Mouse (Mus musculus) cerebellum, adult 2 months (tissue): ENCODE data around the gene Lect2. TPM values are rescaled to one million over a fixed set of nuclear protein-coding genes. Genes with fewer than 3 reads are reported as not detected.

ENCODE experiments used
- DNase-seq, 2 experiments: peaks; one replicate each; pipeline ENCODE4 v3.0.0; 2021
- H3K27ac ChIP-seq: fragments of 200-500 bp; 2 replicates; pipeline ENCODE4 v1.5.1; 2012; ENCODE audit warnings: low read length, control low read depth, inconsistent platforms; ENCODE audit not compliant: insufficient read depth
- H3K27me3 ChIP-seq: fragments of 200-500 bp; 2 replicates; pipeline ENCODE4 v1.6.1; 2012; ENCODE audit warnings: inconsistent platforms, mild to moderate bottlenecking, low read length, moderate library complexity; ENCODE audit not compliant: control insufficient read depth, insufficient read depth
- H3K4me1 ChIP-seq: fragments of 200-500 bp; 2 replicates; pipeline ENCODE4 v1.6.1; 2011; ENCODE audit warnings: low read length; ENCODE audit not compliant: control insufficient read depth, insufficient read depth
- H3K4me3 ChIP-seq: fragments of 200-500 bp; replicated peaks from 2 replicates; pipeline ENCODE3; 2011; ENCODE audit warnings: mild to moderate bottlenecking, low read depth, low read length, control low read depth; ENCODE audit not compliant: insufficient read depth
- CTCF ChIP-seq: fragments of 200-500 bp; IDR thresholded peaks from 2 replicates; pipeline ENCODE4 v1.5.1; 2011; ENCODE audit warnings: low read depth, mild to moderate bottlenecking, control low read depth, low read length, moderate library complexity, borderline replicate concordance; ENCODE audit not compliant: insufficient read depth
- POLR2A ChIP-seq: fragments of 200-500 bp; IDR thresholded peaks from 2 replicates; pipeline ENCODE4 v1.6.1; 2011; ENCODE audit warnings: low read length, control low read depth, borderline replicate concordance; ENCODE audit not compliant: insufficient read depth
- WGBS: fragments of 180-500 bp; shearing (Covaris S2); methylation state at CpG from one replicate; pipeline ENCODE4 v1.1.7; 2018; 5-methylcytosine and 5-hydroxymethylcytosine counted together
- polyA plus RNA-seq: library from polyadenylated mRNA; depleted of rRNA; stranded (reverse); fragments of >200 nt; gene quantifications from 2 replicates; pipeline ENCODE4 v1.2.3, GENCODE M21; 2012

Lect2 gene
- polyA plus RNA-seq, 1 experiment = not detected

- no peak for DNase-seq
- Histone ChIP-seq H3K4me1 (no peaks in the 10 kb centered on the region), H3K4me3 (no peak overlapping the region), H3K27me3 (no peaks in the 10 kb centered on the region; the same call in 1 of the 2 replicates), H3K27ac (no peak overlapping the region)
- WGBS = 81% methylated on average over 12 of the region's 12 CpGs
- TF ChIP-seq CTCF (no peak), POLR2A (no peak)
These were observed 11.3 kb downstream of the Lect2 start for GRCm38 (mm10) chr13:56537026-56537425.

GRCm38 (mm10) chr13:56535570-56535969 is 12.7 kb downstream of the Lect2 start:
- WGBS = 74% methylated on average over 5 of the region's 5 CpGs
- no peak for DNase-seq

GRCm38 (mm10) chr13:56534931-56535330 is 13.4 kb downstream of the Lect2 start:
- DNase-seq = no peak
- Histone ChIP-seq H3K4me1 (no peaks in the 10 kb centered on the region), H3K27me3 (no peaks in the 10 kb centered on the region; the same call in 1 of the 2 replicates), H3K4me3 (no peak overlapping the region), H3K27ac (no peak overlapping the region)
- no peak for TF ChIP-seq POLR2A
- no peak for TF ChIP-seq CTCF
- WGBS = 80% methylated on average over 5 of the region's 5 CpGs

More at GRCm38 (mm10) chr13:56535570-56535969, 12.7 kb downstream of the Lect2 start:
- Histone ChIP-seq H3K4me3 (no peak overlapping the region), H3K27me3 (no peaks in the 10 kb centered on the region; the same call in 1 of the 2 replicates), H3K27ac (no peak overlapping the region), H3K4me1 (no peaks in the 10 kb centered on the region)
- TF ChIP-seq POLR2A (no peak), CTCF (no peak)

- Histone ChIP-seq H3K27me3 (no peaks in the 10 kb centered on the region), H3K27ac (no peak overlapping the region), H3K4me3 (no peak overlapping the region), H3K4me1 (no peaks in the 10 kb centered on the region)
- DNase-seq = no peak
- 59% methylated on average over 8 of the region's 8 CpGs for WGBS
- TF ChIP-seq POLR2A (no peak), CTCF (no peak)
These were observed 18.6 kb downstream of the Lect2 start for GRCm38 (mm10) chr13:56529685-56530084.

- Histone ChIP-seq H3K4me1 (no peaks in the 10 kb centered on the region), H3K4me3 (no peak overlapping the region), H3K27ac (no peak overlapping the region), H3K27me3 (no peaks in the 10 kb centered on the region)
- no peak for DNase-seq
- WGBS = 85% methylated on average over 4 of the region's 4 CpGs
- no peak for TF ChIP-seq POLR2A
- TF ChIP-seq CTCF = no peak
These were observed 19.3 kb downstream of the Lect2 start for GRCm38 (mm10) chr13:56529031-56529430.

- WGBS = 87% methylated on average over 11 of the region's 11 CpGs
- TF ChIP-seq CTCF (no peak), POLR2A (no peak)
These were observed 20.0 kb downstream of the Lect2 start for GRCm38 (mm10) chr13:56528281-56528680.

GRCm38 (mm10) chr13:56527846-56528245 is 20.5 kb downstream of the Lect2 start:
- WGBS = 94% methylated on average over 7 of the region's 7 CpGs

More at GRCm38 (mm10) chr13:56528281-56528680, 20.0 kb downstream of the Lect2 start:
- no peaks in the 10 kb centered on the region for H3K27me3 ChIP-seq
- H3K27ac ChIP-seq = no peak overlapping the region
- H3K4me1 ChIP-seq = no peaks in the 10 kb centered on the region
- DNase-seq = no peak
- H3K4me3 ChIP-seq = no peak overlapping the region

GRCm38 (mm10) chr13:56526871-56527270 is 21.4 kb downstream of the Lect2 start:
- Histone ChIP-seq H3K4me3 (no peak overlapping the region), H3K4me1 (no peaks in the 10 kb centered on the region), H3K27me3 (no peaks in the 10 kb centered on the region), H3K27ac (no peak overlapping the region)
- WGBS = 87% methylated on average over 12 of the region's 12 CpGs
- no peak for DNase-seq
- no peak for TF ChIP-seq CTCF
- TF ChIP-seq POLR2A = no peak

More at GRCm38 (mm10) chr13:56527846-56528245, 20.5 kb downstream of the Lect2 start:
- no peak for DNase-seq
- TF ChIP-seq CTCF (no peak), POLR2A (no peak)
- Histone ChIP-seq H3K27ac (no peak overlapping the region), H3K4me1 (no peaks in the 10 kb centered on the region), H3K4me3 (no peak overlapping the region), H3K27me3 (no peaks in the 10 kb centered on the region)
